Mouse (Mus musculus) Patski (cell line): ENCODE measurements around the gene Slc1a2. TPM values are rescaled to one million over a fixed set of nuclear protein-coding genes. Genes with fewer than 3 reads are reported as not detected.

Experiments used
- ATAC-seq: fragments of 100-300 bp; one replicate; pipeline ENCODE4 v1.8.0; 2021
- CTCF ChIA-PET: fragments of 350-600 bp; sonication (Branson Sonifier 250); formaldehyde crosslinking; loops from one replicate; lab custom pipeline; 2022; ENCODE audit warnings: inconsistent platforms; lab: Charles Lee
- POLR2A ChIA-PET: fragments of 350-600 bp; sonication (Branson Sonifier 250); formaldehyde crosslinking; loops from one replicate; lab custom pipeline; 2022; ENCODE audit warnings: antibody characterized with exemption, inconsistent platforms; lab: Charles Lee
- DNase-seq: peaks from one replicate; pipeline ENCODE4 v3.0.0-alpha.2; 2011; ENCODE audit warnings: low read depth, low spot score
- H3K27me3 ChIP-seq: fragments of 371-371 bp; one replicate; pipeline ENCODE4 v1.5.1; 2021
- CTCF ChIP-seq: fragments of 100-300 bp; IDR thresholded peaks from one replicate; pipeline ENCODE4 v1.5.1; 2021
- in situ Hi-C: fragments of 300-500 bp; cut with MboI; formaldehyde crosslinking; loops from 3 replicates; pipeline ENCODE4 v1.11.1; 2018; ENCODE audit warnings: low pct_unique_long_range_greater_than_20kb, mixed read lengths
- polyA plus RNA-seq: library from polyadenylated mRNA; unstranded; gene quantifications from one replicate; pipeline ENCODE4 v1.2.3, GENCODE M21; 2021

Gene Slc1a2
- polyA plus RNA-seq, 1 experiment from 2014 or later = 0.92 TPM

GRCm38 (mm10) chr2:102638140-102638539, 20.3 kb upstream of the Slc1a2 start:
- H3K27me3 ChIP-seq = peaks cover 5% of the 10 kb centered on the region
- ATAC-seq = no peak

DNA sequence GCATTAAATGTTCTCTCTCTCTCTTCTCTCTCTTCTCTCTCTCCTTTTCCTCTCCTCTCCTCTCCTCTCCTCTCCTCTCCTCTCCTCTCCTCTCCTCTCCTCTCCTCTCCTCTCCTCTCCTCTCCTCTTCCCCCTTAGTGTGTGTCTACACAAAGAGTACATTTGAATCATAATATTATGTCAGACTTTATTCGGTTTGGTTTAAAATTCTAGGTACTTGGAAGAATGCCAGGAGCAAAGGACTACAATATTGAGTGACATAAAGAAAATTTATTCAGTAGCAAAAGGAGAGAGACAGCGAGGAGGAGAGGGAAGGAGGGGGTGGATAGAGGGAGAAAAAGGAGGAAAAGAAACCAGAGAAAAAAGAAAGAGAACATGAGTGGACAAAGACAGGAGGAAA, 19.8 kb upstream of the Slc1a2 start:
- CTCF ChIA-PET = no interaction called here
- DNase-seq (no peak), ATAC-seq (no peak)
- in situ Hi-C loops = no loop called here
- POLR2A ChIA-PET = no interaction called here
- TF ChIP-seq CTCF = no peak
- peaks cover 5% of the 10 kb centered on the region for H3K27me3 ChIP-seq

More at GRCm38 (mm10) chr2:102638140-102638539, 20.3 kb upstream of the Slc1a2 start:
- DNase-seq = no peak
- ChIA-PET CTCF (interaction anchor here (0.7 kb wide), 1 partner anchor 27 kb away, joined by 3 read pairs; no protein-coding TSS in a partner anchor), POLR2A (no interaction called here)
- in situ Hi-C loops = no loop called here
- TF ChIP-seq CTCF = no peak

DNA sequence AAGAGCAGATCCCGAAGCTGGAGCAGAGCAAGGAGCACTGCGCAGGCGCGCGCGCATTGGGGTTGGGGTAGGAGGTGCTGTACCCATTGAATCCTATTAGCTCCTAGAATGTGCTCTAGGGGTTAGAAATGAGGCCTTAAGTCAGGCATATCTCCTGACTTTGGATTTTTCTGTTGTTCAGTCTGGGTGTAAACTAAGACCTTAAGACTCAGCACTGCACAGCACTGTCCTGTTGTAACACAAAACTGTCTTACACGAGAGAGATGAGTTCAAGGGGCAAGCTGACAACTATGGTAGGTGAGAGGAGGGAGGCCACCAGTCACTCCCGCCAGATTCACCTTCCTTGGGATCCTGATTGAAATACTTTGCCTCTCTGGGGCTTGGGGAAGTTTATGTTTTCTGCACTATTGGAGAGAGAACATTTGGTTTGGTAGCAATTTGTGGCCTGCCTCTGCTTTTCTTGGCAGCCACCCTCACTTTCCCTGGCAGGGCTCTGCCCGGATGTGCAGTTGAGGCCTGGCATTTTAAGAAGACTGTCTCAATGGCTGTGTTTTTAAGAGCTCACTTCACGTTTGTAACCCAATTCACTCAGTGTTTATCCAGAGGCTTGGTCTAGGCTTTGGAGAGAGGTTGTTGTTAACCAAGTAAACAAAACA, 9.5 kb upstream of the Slc1a2 start:
- TF ChIP-seq CTCF = no peak
- ATAC-seq (no peak), DNase-seq (peak; percentile 25)
- in situ Hi-C loops = no loop called here
- ChIA-PET POLR2A (interaction anchor here (1.1 kb wide), 1 partner anchor 13 kb away, joined by 3 read pairs; no protein-coding TSS in a partner anchor), CTCF (interaction anchor here (0.8 to 1.2 kb wide), 2 partner anchors 18 to 60 kb away, joined by 3 read pairs; no protein-coding TSS in a partner anchor)
- H3K27me3 ChIP-seq = peaks cover 3% of the 10 kb centered on the region

- DNase-seq (no peak), ATAC-seq (no peak)
- no peak for TF ChIP-seq CTCF
Measured at GRCm38 (mm10) chr2:102650322-102650721, 8.1 kb upstream of the Slc1a2 start.

GRCm38 (mm10) chr2:102655966-102656725, 2.3 kb upstream of the Slc1a2 start:
- CTCF ChIA-PET = no interaction called here
- peaks cover 13% of the 10 kb centered on the region for H3K27me3 ChIP-seq
- no peak for TF ChIP-seq CTCF
- in situ Hi-C loops = loop anchor here (25.0 kb wide), 1 partner anchor 744 kb away; no protein-coding TSS in a partner anchor
- POLR2A ChIA-PET = no interaction called here
- DNase-seq = no peak
- ATAC-seq = no peak

More at GRCm38 (mm10) chr2:102650322-102650721, 8.1 kb upstream of the Slc1a2 start:
- ChIA-PET POLR2A (interaction anchor here (1.1 kb wide), 1 partner anchor 14 kb away, joined by 3 read pairs; no protein-coding TSS in a partner anchor), CTCF (interaction anchor here (1.5 kb wide), 1 partner anchor 11 kb away, joined by 5 read pairs; no protein-coding TSS in a partner anchor)
- in situ Hi-C loops = loop anchor here (25.0 kb wide), 1 partner anchor 738 kb away; no protein-coding TSS in a partner anchor
- H3K27me3 ChIP-seq = peaks cover 5% of the 10 kb centered on the region

- in situ Hi-C loops = loop anchor here (25.0 kb wide), 1 partner anchor 745 kb away; no protein-coding TSS in a partner anchor
- DNase-seq (no peak), ATAC-seq (no peak)
- no peak for TF ChIP-seq CTCF
- ChIA-PET CTCF (no interaction called here), POLR2A (no interaction called here)
- H3K27me3 ChIP-seq = peaks cover 13% of the 10 kb centered on the region
Measured at GRCm38 (mm10) chr2:102657726-102658125, 733 bp upstream of the Slc1a2 start.

DNA sequence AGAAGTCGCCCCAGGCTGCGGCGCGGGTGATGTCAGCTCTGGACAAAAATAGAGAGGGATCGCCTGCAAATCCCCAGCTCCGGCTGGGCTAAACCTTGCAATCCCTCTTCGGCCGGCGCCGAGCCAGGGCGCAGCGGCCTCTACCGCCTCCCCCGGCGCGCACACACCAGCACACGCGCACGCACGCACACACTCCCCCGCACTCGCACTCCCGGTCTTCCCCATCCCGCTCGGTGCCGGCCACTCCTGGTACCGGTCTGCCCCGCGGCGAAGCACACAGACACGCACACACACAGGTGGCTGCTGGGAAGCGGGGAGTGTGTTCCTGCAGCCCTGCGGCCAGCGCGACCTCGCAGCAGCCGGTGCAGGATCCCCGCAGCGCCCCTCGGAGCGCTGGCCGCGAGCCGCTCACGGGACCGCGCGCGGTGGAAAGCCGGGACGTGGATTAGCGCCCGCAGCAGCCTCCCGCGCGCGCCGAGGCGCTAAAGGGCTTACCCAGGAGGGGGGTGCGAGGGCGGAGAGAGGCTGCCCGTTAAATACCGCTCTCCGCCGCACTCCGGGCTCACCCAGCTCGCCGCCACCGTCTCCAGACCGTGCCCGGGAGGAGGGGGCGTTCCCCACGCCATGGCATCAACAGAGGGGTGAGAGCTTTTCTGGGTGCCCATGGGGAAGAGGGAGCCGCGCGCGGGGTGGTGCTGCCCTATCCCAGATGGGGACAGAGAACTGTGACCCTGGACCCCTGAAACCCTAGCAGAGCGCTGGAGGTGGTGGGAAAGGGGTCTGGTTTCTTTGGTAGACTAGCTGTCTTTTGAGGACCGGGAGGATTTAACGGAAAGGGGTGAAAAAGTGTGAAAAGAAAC, 432 bp downstream of the Slc1a2 start:
- POLR2A ChIA-PET = interaction anchor here (0.6 to 1.4 kb wide), 4 partner anchors 10 to 416 kb away, joined by 3 to 4 read pairs (median 4); no protein-coding TSS in a partner anchor

DNA sequence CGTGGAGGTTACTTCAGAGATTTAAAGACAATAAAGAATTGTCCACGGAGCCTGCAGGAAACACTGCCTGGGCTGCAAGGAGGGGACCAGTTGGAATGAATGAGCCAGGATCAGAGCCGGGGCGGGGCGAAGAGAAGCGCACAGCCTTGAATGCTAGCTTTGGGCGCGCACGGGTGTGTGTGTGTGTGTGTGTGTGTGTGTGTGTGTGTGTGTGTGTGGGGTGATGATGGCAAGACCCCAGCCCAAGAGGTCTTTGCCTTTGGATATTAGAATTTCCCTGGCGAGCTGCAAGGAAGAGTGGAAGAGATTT, 1.0 kb downstream of the Slc1a2 start:
- peaks cover 8% of the 10 kb centered on the region for H3K27me3 ChIP-seq
- in situ Hi-C loops = loop anchor here (25.0 kb wide), 1 partner anchor 747 kb away; no protein-coding TSS in a partner anchor
- ChIA-PET CTCF (interaction anchor here (1.0 kb wide), 1 partner anchor 14 kb away, joined by 3 read pairs; no protein-coding TSS in a partner anchor), POLR2A (interaction anchor here (0.6 to 1.4 kb wide), 4 partner anchors 10 to 416 kb away, joined by 3 to 4 read pairs (median 4); no protein-coding TSS in a partner anchor)
- no peak for TF ChIP-seq CTCF
- ATAC-seq (no peak), DNase-seq (no peak)

More for the DNA sequence above, 432 bp downstream of the Slc1a2 start:
- ATAC-seq (peak; percentile 85), DNase-seq (no peak)
- peaks cover 11% of the 10 kb centered on the region for H3K27me3 ChIP-seq
- CTCF ChIA-PET = interaction anchor here (1.0 kb wide), 1 partner anchor 15 kb away, joined by 3 read pairs; no protein-coding TSS in a partner anchor
- TF ChIP-seq CTCF = peak; percentile 70
- in situ Hi-C loops = loop anchor here (25.0 kb wide), 1 partner anchor 747 kb away; no protein-coding TSS in a partner anchor

- POLR2A ChIA-PET = no interaction called here
- ATAC-seq = no peak
- TF ChIP-seq CTCF = peak; percentile 22
- H3K27me3 ChIP-seq = peaks cover 8% of the 10 kb centered on the region
- in situ Hi-C loops = loop anchor here (25.0 kb wide), 1 partner anchor 749 kb away; no protein-coding TSS in a partner anchor
- CTCF ChIA-PET = interaction anchor here (1.2 to 1.6 kb wide), 4 partner anchors 11 to 73 kb away, joined by 3 to 5 read pairs (median 4); no protein-coding TSS in a partner anchor
- DNase-seq = no peak
Measured at GRCm38 (mm10) chr2:102661052-102661451, 2.6 kb downstream of the Slc1a2 start.
